Mouse (Mus musculus) liver, embryonic 16.5 days (tissue): Measurements from ENCODE around the gene Cdc42se1. TPM values are rescaled to one million over a fixed set of nuclear protein-coding genes. Genes with fewer than 3 reads are reported as not detected.
A peak's percentile ranks its signal among the peaks of the same experiment; 100 is the strongest.

Experiments
- ATAC-seq: fragments of 200-750 bp; cut with Nextera tagmentation; 2 replicates; pipeline ENCODE4 v1.8.0; 2017; ENCODE audit warnings: low read depth, mild to moderate bottlenecking, moderate number of reproducible peaks, moderate library complexity
- H3K27ac ChIP-seq: fragments of 300-500 bp; sonication (generic); 2 replicates; pipeline ENCODE4 v1.5.1; 2014; ENCODE audit warnings: mild to moderate bottlenecking, low read length
- H3K27me3 ChIP-seq: fragments of 300-500 bp; sonication (generic); 2 replicates; pipeline ENCODE4 v1.6.1; 2014; ENCODE audit warnings: low read depth, low read length, mixed read lengths; ENCODE audit not compliant: control insufficient read depth, insufficient read depth
- H3K36me3 ChIP-seq: fragments of 300-500 bp; sonication (generic); 2 replicates; pipeline ENCODE4 v1.6.1; 2014; ENCODE audit warnings: mild to moderate bottlenecking; ENCODE audit not compliant: control insufficient read depth, insufficient read depth
- H3K4me1 ChIP-seq: fragments of 300-500 bp; sonication (generic); 2 replicates; pipeline ENCODE4 v1.6.1; 2014; ENCODE audit warnings: low read depth, low read length, mixed read lengths; ENCODE audit not compliant: control insufficient read depth
- H3K4me2 ChIP-seq: fragments of 300-500 bp; sonication (generic); 2 replicates; pipeline ENCODE4 v1.6.1; 2014; ENCODE audit warnings: low read depth, low read length, mixed read lengths
- H3K4me3 ChIP-seq: fragments of 300-500 bp; sonication (generic); 2 replicates; pipeline ENCODE4 v1.5.1; 2014; ENCODE audit warnings: low read depth, mild to moderate bottlenecking, low read length
- H3K9ac ChIP-seq: fragments of 300-500 bp; sonication (generic); 2 replicates; pipeline ENCODE4 v1.6.1; 2014; ENCODE audit warnings: low read depth, low read length
- H3K9me3 ChIP-seq: fragments of 300-500 bp; sonication (generic); replicated peaks from 2 replicates; pipeline ENCODE4 v1.6.1; 2016; ENCODE audit warnings: low read length; ENCODE audit not compliant: control insufficient read depth
- WGBS: fragments of 180-500 bp; shearing (Covaris S2); extraction: QIAGEN DNeasy Blood & Tissue Kit; methylation state at CpG from one replicate; pipeline ENCODE4 v1.1.7; 2014; ENCODE audit not compliant: insufficient replicate concordance; 5-methylcytosine and 5-hydroxymethylcytosine counted together
- polyA plus RNA-seq: library from polyadenylated mRNA; unstranded; fragments of >200 nt; fragmentation: Nextera tagmentation; extraction: Ambion mirVana; gene quantifications from 2 replicates; pipeline ENCODE4 v1.2.1, GENCODE M21; 2015

Cdc42se1 gene
- polyA plus RNA-seq, 1 experiment from 2014 or later, result 36.4 TPM

DNA sequence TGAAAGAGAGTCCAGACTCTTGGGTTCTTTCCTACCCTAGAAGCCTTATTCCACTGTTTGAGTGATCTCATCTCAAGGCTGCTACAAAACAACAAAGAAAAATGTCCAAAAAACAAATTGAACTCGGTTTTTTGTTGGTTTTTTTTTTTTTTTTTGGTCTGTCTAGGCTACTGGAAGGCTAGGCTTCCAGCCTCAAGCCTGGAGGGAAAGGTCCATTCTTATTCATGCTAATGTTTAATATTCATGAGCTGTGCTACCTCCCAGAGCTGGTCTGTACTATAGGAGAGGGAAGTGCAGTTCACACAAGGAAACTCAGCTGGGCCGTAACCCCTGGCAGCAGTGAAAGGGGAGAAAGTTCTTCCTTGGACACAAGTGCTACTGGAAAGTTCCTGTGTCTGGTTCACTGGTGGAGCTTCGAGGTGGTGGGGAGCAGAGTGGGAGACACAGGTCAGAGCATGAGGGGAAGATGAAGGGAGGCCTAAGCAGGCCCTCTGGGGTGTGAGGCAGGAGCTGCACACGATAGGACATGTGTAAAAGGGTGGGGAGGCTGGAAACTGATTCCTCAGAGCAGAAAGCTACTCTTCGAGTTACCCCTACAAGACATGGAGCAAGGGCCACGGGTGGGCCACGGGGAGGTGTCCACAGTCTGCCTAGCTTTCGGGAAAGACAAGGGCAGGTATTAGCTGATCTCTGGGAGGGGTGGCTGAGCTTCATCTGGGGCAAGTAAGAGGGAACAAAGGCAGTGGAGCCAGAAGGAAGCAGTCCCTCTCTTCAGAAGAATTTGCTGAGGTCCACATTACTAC lies 2.2 kb downstream of the Cdc42se1 start:
- 22% methylated on average over 8 of the region's 8 CpGs for WGBS
- Histone ChIP-seq H3K27ac (peak overlapping the region; percentile 90), H3K4me2 (peak overlapping the region; percentile 99), H3K9me3 (no peaks in the 10 kb centered on the region), H3K9ac (peak overlapping the region; percentile 78), H3K27me3 (no peaks in the 10 kb centered on the region), H3K4me1 (peaks cover 34% of the 10 kb centered on the region), H3K4me3 (peak overlapping the region; percentile 73), H3K36me3 (peaks cover 27% of the 10 kb centered on the region)
- ATAC-seq, result no peak

DNA sequence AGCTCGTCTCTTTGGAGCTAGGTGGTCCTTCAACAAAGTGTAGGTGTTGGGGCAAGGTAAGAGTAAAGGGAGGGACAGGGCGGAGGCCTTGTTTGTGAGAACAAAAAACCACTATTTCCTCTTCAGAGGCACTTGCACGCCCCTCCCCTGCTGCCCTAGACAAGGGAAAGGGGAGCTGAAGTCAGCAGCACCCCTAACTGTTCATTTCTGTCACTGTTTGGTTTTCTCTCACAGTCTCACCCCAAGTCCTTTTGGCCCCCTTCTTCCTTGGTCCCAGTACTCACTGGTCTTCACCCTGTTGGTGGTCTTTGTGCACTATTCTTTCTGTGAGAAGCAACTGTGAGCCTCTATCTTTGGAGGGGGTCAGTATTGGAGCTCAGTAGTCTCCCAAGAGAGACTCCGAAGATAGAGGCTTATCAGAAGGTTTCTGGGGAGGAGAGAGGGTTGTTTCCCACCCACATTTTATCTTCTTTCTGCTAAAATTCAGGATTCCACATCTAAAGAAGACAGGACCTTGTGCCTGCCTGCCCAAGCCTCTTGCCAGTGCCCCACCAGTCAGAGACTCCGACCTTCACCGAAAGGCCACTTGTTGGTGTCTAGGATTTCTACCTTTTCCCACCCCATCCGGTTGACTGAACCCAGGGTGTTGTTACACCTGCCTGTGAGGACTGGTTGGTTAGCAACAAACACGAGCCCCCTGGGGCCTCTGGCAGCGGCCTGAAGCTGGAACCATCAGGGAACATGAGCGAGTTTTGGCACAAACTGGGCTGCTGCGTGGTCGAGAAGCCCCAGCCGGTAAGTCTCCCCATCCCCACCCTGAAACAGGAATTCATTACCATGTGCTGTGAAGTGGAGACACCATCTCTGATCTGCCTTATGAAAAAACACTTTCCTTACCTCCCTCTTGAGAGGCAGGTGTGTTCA lies 3.0 kb downstream of the Cdc42se1 start, which contains the start of gene Mllt11:
Gene Mllt11 (minus strand): TSS at position 874 of the 924 bp plus-strand sequence.
- Histone ChIP-seq H3K9ac (peak within 1 kb of the TSS; percentile 78), H3K9me3 (no peaks in the 10 kb centered on the region), H3K4me2 (peak within 1 kb of the TSS; percentile 99), H3K4me3 (peak within 1 kb of the TSS; percentile 73), H3K36me3 (peaks cover 30% of the 10 kb centered on the region), H3K4me1 (peaks cover 34% of the 10 kb centered on the region), H3K27ac (peak within 1 kb of the TSS; percentile 90), H3K27me3 (no peaks in the 10 kb centered on the region)
- ATAC-seq, result peak; percentile 5; the same call in 1 of the 2 replicates
- 42% methylated on average over 13 of the region's 13 CpGs for WGBS

DNA sequence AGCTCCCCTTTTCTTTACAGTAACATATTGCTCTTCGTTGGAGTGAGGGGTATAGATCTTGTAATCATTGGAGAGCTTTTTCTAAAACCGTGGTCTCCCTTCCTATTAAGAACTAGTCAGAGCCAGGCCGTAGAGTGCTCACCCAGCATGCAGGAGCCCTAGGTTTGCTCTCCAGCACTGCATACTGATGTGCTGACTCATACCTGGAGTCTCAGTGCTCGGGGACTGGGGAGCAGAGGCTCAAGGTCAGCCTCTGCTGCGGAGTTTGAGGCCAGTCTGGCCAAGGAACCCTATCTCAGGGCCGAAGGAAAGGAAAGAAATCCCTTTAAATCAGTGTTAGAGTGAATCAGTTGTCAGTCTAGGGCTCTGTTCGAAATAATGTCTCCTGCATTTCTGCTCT lies 4.2 kb downstream of the Cdc42se1 start:
- WGBS, result 71% methylated on average over 7 of the region's 7 CpGs
- Histone ChIP-seq H3K9ac (no peak overlapping the region), H3K4me3 (no peak overlapping the region), H3K36me3 (peaks cover 30% of the 10 kb centered on the region), H3K27me3 (no peaks in the 10 kb centered on the region), H3K4me2 (no peak overlapping the region), H3K27ac (no peak overlapping the region), H3K9me3 (no peaks in the 10 kb centered on the region), H3K4me1 (peaks cover 34% of the 10 kb centered on the region)
- ATAC-seq, result no peak

GRCm38 (mm10) chr3:95233303-95233980 lies 4.9 kb downstream of the Cdc42se1 start:
- Histone ChIP-seq H3K4me3 (no peak overlapping the region), H3K4me1 (peaks cover 30% of the 10 kb centered on the region), H3K27me3 (no peaks in the 10 kb centered on the region), H3K4me2 (no peak overlapping the region), H3K9ac (no peak overlapping the region), H3K9me3 (no peaks in the 10 kb centered on the region), H3K36me3 (peaks cover 30% of the 10 kb centered on the region), H3K27ac (no peak overlapping the region)
- ATAC-seq, result no peak
- 84% methylated on average over 16 of the region's 16 CpGs for WGBS

- 87% methylated on average over 23 of the region's 23 CpGs for WGBS
Observed at GRCm38 (mm10) chr3:95235386-95236301, 7.1 kb downstream of the Cdc42se1 start.

GRCm38 (mm10) chr3:95237541-95238099 lies 9.1 kb downstream of the Cdc42se1 start:
- Histone ChIP-seq H3K4me2 (no peak overlapping the region), H3K4me3 (no peak overlapping the region), H3K27ac (no peak overlapping the region), H3K9ac (no peak overlapping the region), H3K9me3 (no peaks in the 10 kb centered on the region), H3K36me3 (peaks cover 20% of the 10 kb centered on the region), H3K4me1 (peaks cover 2% of the 10 kb centered on the region), H3K27me3 (no peaks in the 10 kb centered on the region)
- WGBS, result 73% methylated on average over 8 of the region's 8 CpGs
- ATAC-seq, result no peak

More at GRCm38 (mm10) chr3:95235386-95236301, 7.1 kb downstream of the Cdc42se1 start:
- Histone ChIP-seq H3K36me3 (peaks cover 30% of the 10 kb centered on the region), H3K27ac (no peak overlapping the region), H3K9me3 (no peaks in the 10 kb centered on the region), H3K9ac (no peak overlapping the region), H3K27me3 (no peaks in the 10 kb centered on the region), H3K4me3 (no peak overlapping the region), H3K4me1 (peaks cover 22% of the 10 kb centered on the region), H3K4me2 (no peak overlapping the region)
- no peak for ATAC-seq

DNA sequence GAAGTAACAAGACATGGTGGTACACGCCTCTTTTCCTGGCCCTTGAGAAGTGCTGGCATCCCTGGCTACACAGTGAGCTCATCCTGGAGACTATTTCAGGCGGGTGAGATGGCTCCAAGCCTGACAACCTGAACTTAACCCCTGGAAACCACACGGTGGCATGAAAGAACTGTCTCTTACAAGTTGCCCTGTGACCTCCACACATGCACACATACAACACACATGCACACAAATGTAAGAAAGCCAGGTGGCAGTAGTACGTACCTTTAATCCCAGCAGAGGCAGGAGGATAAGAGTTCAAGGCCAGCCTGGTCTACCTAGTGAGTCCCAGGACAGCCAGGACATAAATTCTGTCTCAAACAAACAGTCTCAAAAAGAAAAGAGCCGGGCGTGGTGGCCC lies 10.5 kb downstream of the Cdc42se1 start:
- no peak overlapping the region for H3K4me2 ChIP-seq
- no peaks in the 10 kb centered on the region for H3K27me3 ChIP-seq
- ATAC-seq, result no peak
- H3K27ac ChIP-seq, result no peak overlapping the region
- peaks cover 13% of the 10 kb centered on the region for H3K36me3 ChIP-seq
- H3K9ac ChIP-seq, result no peak overlapping the region
- no peak overlapping the region for H3K4me3 ChIP-seq
- H3K9me3 ChIP-seq, result no peaks in the 10 kb centered on the region
- H3K4me1 ChIP-seq, result no peaks in the 10 kb centered on the region
- WGBS, result 74% methylated on average over 6 of the region's 6 CpGs

DNA sequence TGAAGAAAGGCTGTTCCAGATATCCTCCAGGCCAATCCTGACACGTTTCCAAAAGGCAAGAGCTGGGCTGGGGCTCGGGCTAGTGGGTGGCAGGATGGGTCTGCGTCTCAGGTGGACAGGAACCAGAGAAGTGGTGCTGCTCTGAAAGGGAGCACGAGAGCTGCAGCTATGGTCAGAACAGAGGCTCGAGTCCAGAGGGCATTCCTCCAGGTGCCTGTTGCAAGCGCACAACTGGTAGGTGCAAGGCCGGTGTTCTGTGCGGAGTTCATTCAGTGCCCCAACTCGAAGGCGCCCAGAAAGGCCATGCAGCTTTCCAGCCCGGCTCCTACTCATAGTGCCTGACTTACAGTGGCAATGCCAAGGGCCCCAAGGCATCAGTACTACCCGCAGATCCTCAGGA lies 11.4 kb downstream of the Cdc42se1 start:
- Histone ChIP-seq H3K27me3 (no peaks in the 10 kb centered on the region), H3K4me3 (no peak overlapping the region), H3K4me2 (no peak overlapping the region), H3K4me1 (no peaks in the 10 kb centered on the region), H3K9me3 (no peaks in the 10 kb centered on the region), H3K36me3 (peaks cover 4% of the 10 kb centered on the region), H3K9ac (no peak overlapping the region), H3K27ac (no peak overlapping the region)
- ATAC-seq, result peak; percentile 33; the same call in 1 of the 2 replicates
- WGBS, result 77% methylated on average over 12 of the region's 12 CpGs
